In genomic region chr7:83043746-83044145, GRCm38 (mm10) we compare ENCODE assay signal across 10 mouse cellular contexts.
"Had no signal": no experiment of that assay in that cellular context is flagged by ENCODE, and none has a peak within 500 bp of the region (broad histone marks: within the 10 kb centered on the region; RNA-seq: fewer than 3 reads in every experiment).

No protein-coding gene starts in this region.

- DNase-seq: retina, postnatal 1 day; right cerebral cortex, adult 18-20 months; right cerebral cortex, postnatal 14 days; right cerebral cortex, postnatal 25 days; right cerebral cortex, postnatal 4 days; spleen, adult 18-20 months; thymus, adult 18-20 months; thymus, adult 2 months; thymus, postnatal 14 days; thymus, postnatal 36 days had no signal
